In the genomic region with DNA sequence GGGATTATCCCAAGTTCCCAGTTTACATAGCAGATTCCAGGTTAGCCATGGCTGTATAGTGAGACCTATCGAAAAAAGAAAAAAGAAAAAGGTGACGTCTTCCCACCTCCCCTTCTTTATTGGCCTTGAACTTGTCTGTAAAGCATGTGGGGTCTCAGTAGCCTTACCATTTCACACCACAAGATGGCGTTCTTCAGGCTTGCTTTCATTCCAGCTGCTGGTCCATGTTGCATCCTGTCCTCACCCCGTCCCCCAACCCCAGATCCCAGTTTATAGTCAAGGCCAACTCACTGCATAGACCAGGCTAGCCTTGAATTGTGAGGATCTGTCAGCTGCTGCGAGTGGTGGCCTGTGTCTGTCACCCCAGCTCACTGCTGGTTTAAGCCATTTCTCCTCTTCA, we compare ENCODE assay signal across 14 mouse cellular contexts.
A peak's percentile ranks its signal among the peaks of the same experiment; 100 is the strongest.
DNase-seq lines count a peak whose midpoint lies in the region; ATAC-seq and TF ChIP-seq lines count a peak whose summit lies in the region.
"Had no signal": no experiment of that assay in that cellular context is flagged by ENCODE, and none has a peak within 500 bp of the region (broad histone marks: within the 10 kb centered on the region; RNA-seq: fewer than 3 reads in every experiment).

No protein-coding gene starts in this region.

- no peak overlapping the region for H3K4me2 ChIP-seq in liver, postnatal 0 days (ENCODE audit: low read depth, low read length)
- no peak overlapping the region for H3K4me2 ChIP-seq in liver, embryonic 12.5 days
- H3K4me2 ChIP-seq in CH12.LX (ENCODE audit: insufficient read depth, low read depth, poor library complexity, severe bottlenecking) = no peak overlapping the region

- no peak overlapping the region for H3K9ac ChIP-seq in liver, postnatal 0 days (replicated peaks)
- no peak overlapping the region for H3K9ac ChIP-seq in liver, embryonic 12.5 days
- no peak overlapping the region for H3K9ac ChIP-seq in CH12.LX (ENCODE audit: insufficient read depth, low read depth)

- no peaks in the 10 kb centered on the region for H3K79me2 ChIP-seq in CH12.LX (replicated peaks; ENCODE audit: control insufficient read depth, extremely low read depth, insufficient read depth, poor library complexity, severe bottlenecking)

- no peak for ATAC-seq in liver, postnatal 0 days
- ATAC-seq in liver, embryonic 12.5 days = no peak
- ATAC-seq in megakaryocyte, adult 5-6 weeks (ENCODE audit: poor library complexity, severe bottlenecking) = no peak

- dilution Hi-C loops in CH12.LX (cut with MboI; ENCODE audit: extremely low pct_ligation_motif_present, extremely low pct_unique_long_range_greater_than_20kb, low sequenced_read_pairs) = no loop called here

- in situ Hi-C loops in CH12.LX (cut with MboI; ENCODE audit: low pct_ligation_motif_present, low pct_unique_long_range_greater_than_20kb, low sequenced_read_pairs) = no loop called here

- no peak for TF ChIP-seq RAD21 in CH12.LX (IDR thresholded peaks at IDR 0.05; ENCODE audit: low read depth, low read length)

- no peak overlapping the region for H3K4me3 ChIP-seq in gastrocnemius, adult 2 months
- H3K4me3 ChIP-seq in liver, postnatal 0 days (ENCODE audit: low read depth, low read length) = no peak overlapping the region
- H3K4me3 ChIP-seq in liver, embryonic 12.5 days = no peak overlapping the region
- H3K4me3 ChIP-seq in CH12.LX (replicated peaks in 1 of 3; ENCODE audit: low read depth in 2 of 3, low read length in 2 of 3, poor library complexity in 1 of 3) = no peak overlapping the region
- H3K4me3 ChIP-seq: erythroblast, embryonic 14.5 days had no signal

- WGBS in liver, postnatal 0 days (ENCODE audit: insufficient replicate concordance) = 62% methylated on average over 5 of the region's 5 CpGs
- 51% methylated on average over 5 of the region's 5 CpGs for WGBS in liver, embryonic 12.5 days (ENCODE audit: insufficient replicate concordance)

- intact Hi-C loops in gastrocnemius, adult 2 months (cut with DNase I) = loop anchor here (5.0 kb wide), 2 partner anchors 173 to 613 kb away; no protein-coding TSS in a partner anchor

- H3K9me3 ChIP-seq in liver, postnatal 0 days (ENCODE audit: low read length) = 0 out of 2 replicates have a peak, but pooled peaks cover 2% of the 10 kb centered on the region
- 0 out of 2 replicates have a peak, but pooled peaks cover 3% of the 10 kb centered on the region for H3K9me3 ChIP-seq in liver, embryonic 12.5 days (replicated peaks)
- no peaks in the 10 kb centered on the region for H3K9me3 ChIP-seq in CH12.LX (replicated peaks; ENCODE audit: low read length)

- no peaks in the 10 kb centered on the region for H3K4me1 ChIP-seq in liver, postnatal 0 days (ENCODE audit: insufficient read depth)
- peaks cover 4% of the 10 kb centered on the region; the same call in 1 of the 2 replicates for H3K4me1 ChIP-seq in liver, embryonic 12.5 days
- peaks cover 0 to 7% of the 10 kb centered on the region in 2 experiments; a peak in 2 of 4 replicates for H3K4me1 ChIP-seq in CH12.LX (ENCODE audit: control insufficient read depth in 1 of 2, insufficient read depth in 2 of 2)

- TF ChIP-seq EP300 in liver, postnatal 0 days (IDR thresholded peaks at IDR 0.05; ENCODE audit: low read depth) = no peak
- TF ChIP-seq EP300 in CH12.LX (IDR thresholded peaks at IDR 0.05; ENCODE audit: low read length) = no peak

- H3K27ac ChIP-seq in gastrocnemius, adult 2 months = no peak overlapping the region
- H3K27ac ChIP-seq in liver, postnatal 0 days (ENCODE audit: low read depth) = no peak overlapping the region
- H3K27ac ChIP-seq in liver, embryonic 12.5 days = no peak overlapping the region
- no peak overlapping the region for H3K27ac ChIP-seq in CH12.LX (ENCODE audit: insufficient read depth, low read depth)

- no peak for TF ChIP-seq POLR2A in CH12.LX (IDR thresholded peaks at IDR 0.05; ENCODE audit: low read depth, low read length)
- no peak for TF ChIP-seq POLR2A in brain, embryonic 14.5 days (IDR thresholded peaks at IDR 0.05; ENCODE audit: borderline replicate concordance, extremely low read depth, insufficient read depth, insufficient read length, poor library complexity, severe bottlenecking)

- no peaks in the 10 kb centered on the region for H3K36me3 ChIP-seq in liver, postnatal 0 days (replicated peaks; ENCODE audit: insufficient read depth, low read length)
- H3K36me3 ChIP-seq in liver, embryonic 12.5 days = no peaks in the 10 kb centered on the region
- H3K36me3 ChIP-seq in CH12.LX (replicated peaks in 1 of 2; ENCODE audit: control insufficient read depth in 1 of 2, insufficient read depth in 1 of 2, low read length in 1 of 2) = no peaks in the 10 kb centered on the region

- H3K27me3 ChIP-seq in liver, postnatal 0 days (ENCODE audit: insufficient read depth, low read length) = no peaks in the 10 kb centered on the region
- no peaks in the 10 kb centered on the region for H3K27me3 ChIP-seq in liver, embryonic 12.5 days (replicated peaks)
- no peaks in the 10 kb centered on the region for H3K27me3 ChIP-seq in CH12.LX (replicated peaks)

- TF ChIP-seq CTCF in gastrocnemius, adult 2 months (IDR thresholded peaks at IDR 0.05) = peak; percentile 29
- TF ChIP-seq CTCF in liver, postnatal 0 days (IDR thresholded peaks at IDR 0.05; ENCODE audit: low read depth) = peak; percentile 32
- TF ChIP-seq CTCF in CH12.LX (conservative IDR thresholded peaks at IDR 0.05 in 1 of 2, IDR thresholded peaks at IDR 0.05 in 1 of 2; ENCODE audit: low read depth in 2 of 2, low read length in 2 of 2) = peak; percentile 16 to 32; a peak in 2 of 4 replicates
- TF ChIP-seq CTCF in brain, embryonic 14.5 days (IDR thresholded peaks at IDR 0.05; ENCODE audit: borderline replicate concordance, extremely low read depth, insufficient read depth, insufficient read length) = peak; percentile 33; the same call in 1 of the 2 replicates

- DNase-seq in gastrocnemius, adult 2 months = no peak
- DNase-seq in gastrocnemius, postnatal 4 days (ENCODE audit: low spot score in 2 of 2) = no peak
- no peak for DNase-seq in liver, postnatal 0 days
- DNase-seq in CH12.LX (ENCODE audit: extremely low read depth) = peak; percentile 3
- DNase-seq in brain, embryonic 14.5 days (ENCODE audit: low read depth) = no peak
- DNase-seq in ovary, postnatal 10 days (ENCODE audit: low spot score) = no peak
- DNase-seq: cerebellum, postnatal 36 days; heart, adult 18-20 months; heart, postnatal 36 days; kidney, adult 18-20 months; thymus, postnatal 36 days had no signal

TF ChIP-seq in CH12.LX, 34 proteins besides CTCF, POLR2A, EP300 and RAD21:
- TF ChIP-seq TBP (conservative IDR thresholded peaks at IDR 0.05; ENCODE audit: low read depth, low read length) (no peak), SIN3A (IDR thresholded peaks at IDR 0.05; ENCODE audit: low read length) (no peak), USF2 (conservative IDR thresholded peaks at IDR 0.05; ENCODE audit: low read depth, low read length) (no peak), MYC (IDR thresholded peaks at IDR 0.05; ENCODE audit: low read depth, low read length) (no peak), ZC3H11A (IDR thresholded peaks at IDR 0.05; ENCODE audit: low read depth, low read length) (no peak), NELFE (IDR thresholded peaks at IDR 0.05; ENCODE audit: low read depth, low read length) (no peak), USF1 (IDR thresholded peaks at IDR 0.05; ENCODE audit: low read depth, low read length) (no peak), MXI1 (IDR thresholded peaks at IDR 0.05; ENCODE audit: low read depth, low read length) (no peak), IRF4 (IDR thresholded peaks at IDR 0.05; ENCODE audit: low read depth, low read length) (no peak), CHD2 (IDR thresholded peaks at IDR 0.05; ENCODE audit: low read length) (no peak), GABPA (IDR thresholded peaks at IDR 0.05; ENCODE audit: insufficient replicate concordance, low read depth, low read length) (no peak), KAT2A (IDR thresholded peaks at IDR 0.05; ENCODE audit: insufficient replicate concordance, low read length) (no peak), TCF12 (IDR thresholded peaks at IDR 0.05; ENCODE audit: low read depth, low read length) (no peak), JUND (conservative IDR thresholded peaks at IDR 0.05; ENCODE audit: low read depth, low read length) (no peak)
